Comparison of ENCODE assay signal across 19 mouse cellular contexts in genomic region chr19:25669593-25670248, GRCm38 (mm10). TPM values are rescaled to one million over a fixed set of nuclear protein-coding genes. Genes with fewer than 3 reads are reported as not detected.
"Had no signal": no experiment of that assay in that cellular context is flagged by ENCODE, and none has a peak within 500 bp of the region (broad histone marks: within the 10 kb centered on the region; RNA-seq: fewer than 3 reads in every experiment).

No protein-coding gene starts in this region.

- H3K9ac ChIP-seq: liver, embryonic 15.5 days; midbrain, embryonic 13.5 days; neural tube, embryonic 12.5 days had no signal

- H3K9me3 ChIP-seq: liver, embryonic 15.5 days; midbrain, embryonic 13.5 days; neural tube, embryonic 12.5 days had no signal

- H3K4me3 ChIP-seq: liver, embryonic 15.5 days; midbrain, embryonic 13.5 days; myocyte; neural tube, embryonic 12.5 days had no signal

- DNase-seq: kidney, adult 9 months; kidney, postnatal 36 days; layer of hippocampus, adult 9-11 months; layer of hippocampus, postnatal 36 days; lung, adult 2 months; lung, postnatal 10 days; lung, postnatal 4 days; right cerebral cortex, postnatal 4 days; spleen, adult 18-20 months; thymus, adult 2 months; thymus, postnatal 25 days had no signal

- H3K27ac ChIP-seq: kidney, postnatal 0 days; liver, embryonic 15.5 days; midbrain, embryonic 13.5 days; neural tube, embryonic 12.5 days had no signal

- ATAC-seq: midbrain, embryonic 13.5 days had no signal

- H3K36me3 ChIP-seq: liver, embryonic 15.5 days; midbrain, embryonic 13.5 days; neural tube, embryonic 12.5 days had no signal

- H3K4me2 ChIP-seq: liver, embryonic 11.5 days; liver, embryonic 15.5 days; midbrain, embryonic 13.5 days; neural tube, embryonic 12.5 days had no signal

RNA-seq across cellular contexts. Expression of gene Dmrt2, which starts 2.5 kb away (rescaled TPM):
- total RNA-seq: megakaryocyte-erythroid progenitor cell, adult 5-6 weeks had no signal

RNA-seq across cellular contexts. Expression of gene Dmrt3, which starts 59.6 kb away (rescaled TPM):
- total RNA-seq: left cerebral cortex, adult 8-10 months; megakaryocyte-erythroid progenitor cell, adult 5-6 weeks had no signal
- polyA plus RNA-seq: liver, embryonic 15.5 days had no signal
